13 mouse cellular contexts compared by ENCODE assay signal in the genomic region with DNA sequence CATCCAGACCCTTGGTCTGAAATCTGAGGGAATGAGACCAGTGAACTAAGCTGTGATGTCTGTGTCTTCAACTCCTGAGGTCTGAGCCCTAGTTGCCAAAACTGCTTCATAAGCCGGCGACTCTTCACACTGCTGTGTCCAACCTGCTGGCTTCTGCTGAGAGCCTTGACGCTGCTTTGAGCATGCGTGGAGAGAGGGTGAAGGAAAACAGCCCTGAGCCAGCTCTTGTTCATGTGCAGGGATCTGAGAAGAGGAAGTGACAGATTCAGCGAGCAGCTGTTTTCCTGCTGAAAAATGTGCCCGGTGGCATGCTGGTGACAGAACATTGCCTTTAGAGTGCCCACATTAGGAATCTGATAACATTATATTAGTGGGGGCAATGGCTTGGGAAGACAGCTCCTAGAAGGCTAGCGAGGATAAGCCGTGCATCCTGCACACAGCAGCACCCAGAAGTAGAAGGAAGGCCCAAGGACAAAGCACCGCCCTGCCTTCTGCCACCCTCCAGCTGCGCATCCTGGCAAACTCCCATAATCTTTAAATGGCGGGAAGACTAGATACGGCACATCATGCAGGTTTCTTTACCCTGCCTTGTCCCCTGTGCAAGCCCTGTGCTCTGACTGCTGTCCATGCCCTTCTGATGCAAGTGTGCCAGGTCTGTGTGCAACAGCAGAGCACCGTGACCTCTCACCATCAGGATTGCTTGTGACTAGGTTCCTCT.
DNase-seq lines count a peak whose midpoint lies in the region; ATAC-seq and TF ChIP-seq lines count a peak whose summit lies in the region.
"Had no signal": no experiment of that assay in that cellular context is flagged by ENCODE, and none has a peak within 500 bp of the region (broad histone marks: within the 10 kb centered on the region; RNA-seq: fewer than 3 reads in every experiment).

No protein-coding gene starts in this region.

- TF ChIP-seq CTCF in hindbrain, postnatal 0 days (IDR thresholded peaks at IDR 0.05; ENCODE audit: low read depth) = no peak

- H3K9me3 ChIP-seq in hindbrain, postnatal 0 days (ENCODE audit: low read length) = no peaks in the 10 kb centered on the region
- H3K9me3 ChIP-seq in neural tube, embryonic 14.5 days (ENCODE audit: control insufficient read depth, low read length) = no peaks in the 10 kb centered on the region
- H3K9me3 ChIP-seq in embryonic facial prominence, embryonic 10.5 days = no peaks in the 10 kb centered on the region
- H3K9me3 ChIP-seq: liver, embryonic 13.5 days; midbrain, embryonic 12.5 days; stomach, embryonic 15.5 days had no signal

- no peaks in the 10 kb centered on the region for H3K36me3 ChIP-seq in hindbrain, postnatal 0 days (ENCODE audit: insufficient read depth, low read length)
- H3K36me3 ChIP-seq in neural tube, embryonic 14.5 days (ENCODE audit: control insufficient read depth, insufficient read depth, low read length) = no peaks in the 10 kb centered on the region
- H3K36me3 ChIP-seq in embryonic facial prominence, embryonic 10.5 days (replicated peaks) = peaks cover 36% of the 10 kb centered on the region
- H3K36me3 ChIP-seq: stomach, embryonic 15.5 days had no signal

- peak; percentile 64 for ATAC-seq in hindbrain, postnatal 0 days
- ATAC-seq in neural tube, embryonic 14.5 days (ENCODE audit: low read depth) = no peak
- ATAC-seq in monocyte, adult 5-6 weeks (replicated peaks; ENCODE audit: insufficient number of reproducible peaks, low FRiP score, low TSS enrichment, poor library complexity, severe bottlenecking) = no peak

- peak; percentile 50 for DNase-seq in layer of hippocampus, adult 11-12 months (ENCODE audit: low spot score)
- DNase-seq in layer of hippocampus, postnatal 25 days (ENCODE audit: extremely low spot score in 1 of 2, low spot score in 1 of 2) = no peak
- peak; percentile 3 for DNase-seq in right cerebral cortex, postnatal 4 days
- no peak for DNase-seq in right cerebral cortex, postnatal 36 days (ENCODE audit: low spot score in 2 of 2)
- DNase-seq in hindbrain, postnatal 0 days (ENCODE audit: low spot score) = peak; percentile 72
- no peak for DNase-seq in embryonic facial prominence, embryonic 10.5 days (ENCODE audit: low spot score)
- DNase-seq: gastrocnemius, postnatal 14 days; kidney, adult 11 months; liver, embryonic 13.5 days had no signal

- H3K27ac ChIP-seq in hindbrain, postnatal 0 days = peak overlapping the region; percentile 41; the same call in 1 of the 2 replicates
- peak overlapping the region; percentile 34; the same call in 1 of the 2 replicates for H3K27ac ChIP-seq in neural tube, embryonic 14.5 days (ENCODE audit: low read depth, low read length)
- no peak overlapping the region for H3K27ac ChIP-seq in embryonic facial prominence, embryonic 10.5 days (replicated peaks)
- H3K27ac ChIP-seq: liver, embryonic 13.5 days; midbrain, embryonic 12.5 days; stomach, embryonic 15.5 days had no signal

- no peak overlapping the region for H3K4me3 ChIP-seq in hindbrain, postnatal 0 days (ENCODE audit: low read length)
- no peak overlapping the region for H3K4me3 ChIP-seq in neural tube, embryonic 14.5 days (ENCODE audit: low read depth, low read length)
- no peak overlapping the region for H3K4me3 ChIP-seq in embryonic facial prominence, embryonic 10.5 days
- H3K4me3 ChIP-seq: liver, embryonic 13.5 days; midbrain, embryonic 12.5 days; stomach, embryonic 15.5 days had no signal

- WGBS in hindbrain, postnatal 0 days = 66% methylated on average over 13 of the region's 13 CpGs
- WGBS in neural tube, embryonic 14.5 days = 80% methylated on average over 13 of the region's 13 CpGs
- 92% methylated on average over 13 of the region's 13 CpGs for WGBS in embryonic facial prominence, embryonic 10.5 days

- H3K9ac ChIP-seq in hindbrain, postnatal 0 days (replicated peaks; ENCODE audit: low read length) = no peak overlapping the region
- H3K9ac ChIP-seq in neural tube, embryonic 14.5 days (replicated peaks; ENCODE audit: low read depth, low read length) = no peak overlapping the region
- H3K9ac ChIP-seq: liver, embryonic 13.5 days; midbrain, embryonic 12.5 days; stomach, embryonic 15.5 days had no signal

- H3K27me3 ChIP-seq in hindbrain, postnatal 0 days (ENCODE audit: insufficient read depth, low read length) = no peaks in the 10 kb centered on the region
- no peaks in the 10 kb centered on the region for H3K27me3 ChIP-seq in neural tube, embryonic 14.5 days (ENCODE audit: control insufficient read depth, insufficient read depth, low read length)
- H3K27me3 ChIP-seq in embryonic facial prominence, embryonic 10.5 days (replicated peaks; ENCODE audit: low read depth, poor library complexity, severe bottlenecking) = no peaks in the 10 kb centered on the region
- H3K27me3 ChIP-seq: liver, embryonic 13.5 days; midbrain, embryonic 12.5 days; stomach, embryonic 15.5 days had no signal

- no peak overlapping the region for H3K4me2 ChIP-seq in hindbrain, postnatal 0 days (ENCODE audit: low read depth, low read length)
- H3K4me2 ChIP-seq in neural tube, embryonic 14.5 days (ENCODE audit: low read depth, low read length) = no peak overlapping the region
- H3K4me2 ChIP-seq: liver, embryonic 13.5 days; midbrain, embryonic 12.5 days; stomach, embryonic 15.5 days had no signal

- H3K4me1 ChIP-seq in hindbrain, postnatal 0 days (ENCODE audit: insufficient read depth, low read length) = no peaks in the 10 kb centered on the region
- H3K4me1 ChIP-seq in neural tube, embryonic 14.5 days (ENCODE audit: control insufficient read depth, insufficient read depth, low read length) = peaks cover 21% of the 10 kb centered on the region
- peaks cover 21% of the 10 kb centered on the region for H3K4me1 ChIP-seq in embryonic facial prominence, embryonic 10.5 days
- H3K4me1 ChIP-seq: stomach, embryonic 15.5 days had no signal

Comparison
In these comparisons a context has a peak if more than half of its experiments do, and no peak if none do; other contexts are left out.
1. DNase-seq: peak in layer of hippocampus, adult 11-12 months (single experiment), right cerebral cortex, postnatal 4 days (single experiment) and hindbrain, postnatal 0 days (single experiment); none in layer of hippocampus, postnatal 25 days (0 of 2), right cerebral cortex, postnatal 36 days (0 of 2) and embryonic facial prominence, embryonic 10.5 days (single experiment).